Mouse (Mus musculus) testis, postnatal 10 days (tissue): ENCODE measurements around the gene Try5.
"Not testable (repeated sequence)": the region's sequence is repeated elsewhere in the genome, so short reads cannot be mapped to it uniquely, and the experiment has no call there.

Experiments used
- DNase-seq: peaks from one replicate; pipeline ENCODE4 v3.0.0; 2021; ENCODE audit warnings: low spot score

The Try5 gene

GRCm38 (mm10) chr6:41316741-41317140 is at the start of gene Try5:
Try5 (minus strand) TSS chr6:41316841.
- DNase-seq = not testable (repeated sequence)

GRCm38 (mm10) chr6:41353932-41354331 is 37.3 kb upstream of the Try5 start, which contains the start of gene Try10:
Try10 (plus strand) TSS chr6:41354105.
- DNase-seq = no peak

- no peak for DNase-seq
Observed at GRCm38 (mm10) chr6:41301969-41302368, 14.7 kb downstream of the Try5 start, which contains the start of gene Try4. Try4 (plus strand) TSS chr6:41302269.

- no peak for DNase-seq
Observed at GRCm38 (mm10) chr6:41298255-41298654, 18.4 kb downstream of the Try5 start.

GRCm38 (mm10) chr6:41266140-41266539 is 50.5 kb downstream of the Try5 start:
- no peak for DNase-seq

- DNase-seq = no peak
Observed at GRCm38 (mm10) chr6:41262796-41263195, 53.8 kb downstream of the Try5 start.
